Mouse (Mus musculus): ENCODE data around the gene Arfgef2.

The Arfgef2 gene

DNA sequence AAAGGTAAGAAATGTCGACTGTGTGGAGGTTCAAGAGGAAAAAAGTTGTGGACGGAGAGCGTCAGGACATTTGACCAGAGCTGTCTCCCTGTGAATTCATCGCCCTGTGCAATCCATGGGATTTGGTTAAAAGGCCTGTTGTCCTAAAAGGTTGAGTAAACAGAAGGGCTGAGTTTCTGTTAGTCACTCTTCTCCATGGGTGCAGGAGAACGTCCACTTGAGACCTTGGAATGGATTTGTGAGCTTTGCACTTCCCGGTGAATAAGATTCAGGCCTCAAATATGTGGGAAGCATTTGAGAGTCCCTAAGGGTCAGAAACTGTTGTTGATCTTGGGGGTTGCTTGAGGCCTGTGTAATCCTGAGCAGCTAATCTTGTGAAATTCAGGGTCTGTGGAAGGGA, 1.4 kb downstream of the Arfgef2 start:
- no peak for DNase-seq (ENCODE audit: low spot score)

- DNase-seq (ENCODE audit: low spot score) = no peak
These were observed 4.1 kb downstream of the Arfgef2 start for GRCm38 (mm10) chr2:166809499-166809898.

DNA sequence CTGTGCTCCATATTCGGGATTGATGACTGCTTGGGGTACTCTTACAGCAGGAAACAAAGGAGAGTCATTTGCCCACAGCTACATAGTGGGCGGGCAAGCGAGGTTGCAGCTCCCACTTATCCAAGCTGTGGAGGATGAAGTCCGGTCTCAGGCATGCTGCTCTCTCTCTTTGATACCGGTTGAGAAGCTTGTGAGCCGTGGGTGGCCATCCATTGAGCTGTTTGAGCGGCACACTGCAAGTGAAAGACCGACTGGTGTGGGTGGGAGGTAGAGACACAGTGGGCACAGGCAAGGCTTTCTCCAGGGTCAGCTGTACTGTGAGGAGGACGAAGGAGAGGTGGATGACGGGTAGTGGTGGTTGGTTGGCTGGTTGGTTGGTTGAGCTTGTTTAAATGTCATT, 5.4 kb downstream of the Arfgef2 start:
- no peak for DNase-seq (ENCODE audit: low spot score)

- DNase-seq (ENCODE audit: low spot score) = peak; percentile 39
These were observed 13.2 kb downstream of the Arfgef2 start for GRCm38 (mm10) chr2:166818463-166819143.

- DNase-seq (ENCODE audit: low spot score) = no peak
These were observed 14.5 kb downstream of the Arfgef2 start for GRCm38 (mm10) chr2:166819849-166820248.

DNA sequence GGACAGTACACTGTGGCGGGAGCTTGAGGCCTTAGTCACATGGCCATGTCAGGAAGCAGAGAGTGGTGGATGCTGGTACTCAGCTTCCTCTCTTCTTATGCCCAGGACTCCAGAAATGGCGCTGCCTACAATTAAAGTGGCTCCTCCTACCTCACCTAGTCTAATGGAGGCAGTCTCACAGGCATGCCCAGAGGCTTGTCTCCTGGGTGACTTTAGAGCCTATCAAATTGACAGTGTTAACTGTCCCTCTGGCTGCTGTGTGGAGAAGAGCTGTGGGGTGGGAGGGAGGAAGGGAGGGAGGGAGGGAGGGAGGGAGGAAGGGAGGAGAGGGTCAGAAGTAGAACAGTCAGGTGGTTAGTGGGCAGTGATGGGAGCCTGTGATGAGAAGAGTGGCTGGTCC, 15.5 kb downstream of the Arfgef2 start:
- no peak for DNase-seq (ENCODE audit: low spot score)

DNA sequence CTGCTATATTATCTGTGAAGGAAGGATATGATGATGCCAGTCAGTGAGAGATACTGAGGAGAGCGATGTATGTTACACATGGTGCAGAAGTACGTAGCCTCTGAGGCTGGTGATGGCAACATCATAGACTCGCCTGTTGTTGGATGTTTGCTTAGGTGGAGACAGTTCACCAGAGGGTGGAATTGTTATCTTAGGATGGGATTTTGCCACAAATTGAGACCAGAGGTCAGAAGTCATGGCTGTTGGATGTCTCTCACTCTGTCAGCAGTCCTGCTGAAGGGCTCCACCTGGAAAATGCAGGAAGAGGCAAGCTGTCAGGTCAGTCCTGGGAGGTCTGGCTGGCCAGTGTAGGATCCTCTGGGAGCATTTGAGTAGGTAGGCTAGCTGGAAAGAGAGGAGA, 16.0 kb downstream of the Arfgef2 start:
- DNase-seq (ENCODE audit: low spot score) = no peak

GRCm38 (mm10) chr2:166822119-166822826, 16.9 kb downstream of the Arfgef2 start:
- no peak for DNase-seq (ENCODE audit: low spot score)

GRCm38 (mm10) chr2:166822901-166823300, 17.5 kb downstream of the Arfgef2 start:
- no peak for DNase-seq (ENCODE audit: low spot score)

GRCm38 (mm10) chr2:166824386-166824785, 19.0 kb downstream of the Arfgef2 start:
- DNase-seq (ENCODE audit: low spot score) = no peak

GRCm38 (mm10) chr2:166824998-166825397, 19.6 kb downstream of the Arfgef2 start:
- DNase-seq (ENCODE audit: low spot score) = no peak

- DNase-seq (ENCODE audit: low spot score) = no peak
These were observed 21.3 kb downstream of the Arfgef2 start for GRCm38 (mm10) chr2:166826491-166827224.

GRCm38 (mm10) chr2:166828306-166828705, 22.9 kb downstream of the Arfgef2 start:
- no peak for DNase-seq (ENCODE audit: low spot score)

DNA sequence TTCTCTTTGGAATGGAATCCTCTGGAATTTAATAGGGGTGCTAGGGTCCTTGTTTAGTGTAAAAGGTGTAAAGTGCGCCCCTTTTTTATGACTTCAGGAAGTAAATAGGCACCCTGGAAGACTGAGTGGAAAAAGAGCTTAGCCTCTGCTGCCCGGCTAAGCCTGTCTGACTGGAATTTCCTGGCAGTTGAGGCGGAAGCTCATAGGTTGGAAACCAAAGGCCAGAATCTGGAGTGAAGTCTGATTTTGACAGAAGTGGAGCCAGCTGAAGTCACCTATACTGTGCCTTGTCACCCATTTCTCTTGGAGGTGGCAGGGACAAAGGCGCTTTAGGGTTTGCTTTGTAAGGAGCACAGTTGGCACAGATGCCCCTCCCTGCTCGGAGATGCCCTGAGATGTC, 25.0 kb downstream of the Arfgef2 start:
- DNase-seq (ENCODE audit: low spot score) = no peak

GRCm38 (mm10) chr2:166834091-166834490, 28.7 kb downstream of the Arfgef2 start:
- no peak for DNase-seq (ENCODE audit: low spot score)

GRCm38 (mm10) chr2:166834796-166835195, 29.4 kb downstream of the Arfgef2 start:
- DNase-seq (ENCODE audit: low spot score) = no peak

DNA sequence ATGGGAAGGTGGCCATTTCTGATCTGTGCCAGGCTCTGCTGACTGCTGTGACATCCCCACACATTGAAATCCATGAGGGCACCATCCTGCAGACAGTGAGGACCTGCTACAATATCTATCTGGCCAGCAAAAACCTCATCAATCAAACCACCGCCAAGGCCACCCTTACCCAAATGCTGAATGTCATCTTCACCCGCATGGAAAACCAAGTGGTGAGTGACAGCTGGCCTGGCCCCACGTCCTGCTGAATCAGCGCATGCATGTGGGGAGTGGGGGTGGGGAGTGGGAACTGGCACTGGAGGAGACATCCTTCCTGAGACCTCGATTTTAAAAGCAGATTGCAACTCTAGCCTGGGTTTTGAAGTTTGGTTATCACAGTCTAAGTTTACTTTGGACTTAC, 30.2 kb downstream of the Arfgef2 start:
- no peak for DNase-seq (ENCODE audit: low spot score)

- DNase-seq (ENCODE audit: low spot score) = no peak
These were observed 36.4 kb downstream of the Arfgef2 start for GRCm38 (mm10) chr2:166841813-166842212.

DNA sequence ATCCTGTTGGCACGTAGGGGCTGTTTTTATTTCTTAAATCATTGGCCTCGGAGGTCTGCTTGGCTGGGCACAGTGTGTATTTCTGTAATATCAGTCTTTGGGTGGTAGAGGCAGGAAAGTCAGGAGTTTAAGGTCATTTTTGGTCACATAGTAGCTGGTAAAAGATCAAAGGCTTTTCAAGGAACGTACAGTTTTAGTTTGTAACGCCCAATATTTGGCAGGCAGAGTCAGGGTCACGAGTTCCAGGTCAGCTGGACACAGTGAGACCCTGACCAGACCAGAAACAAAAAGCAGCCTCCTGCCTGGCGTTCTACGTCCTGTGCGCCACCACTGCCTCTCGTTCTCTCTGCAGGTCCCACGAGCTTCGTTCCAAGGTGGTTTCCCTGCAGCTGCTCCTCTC, 45.3 kb downstream of the Arfgef2 start:
- DNase-seq (ENCODE audit: low spot score) = no peak

- DNase-seq (ENCODE audit: low spot score) = no peak
These were observed 46.9 kb downstream of the Arfgef2 start for GRCm38 (mm10) chr2:166852270-166852669.

- DNase-seq (ENCODE audit: low spot score) = no peak
These were observed 50.4 kb downstream of the Arfgef2 start for GRCm38 (mm10) chr2:166855771-166856170.

- no peak for DNase-seq (ENCODE audit: low spot score)
These were observed 51.0 kb downstream of the Arfgef2 start for GRCm38 (mm10) chr2:166856366-166856765.

DNA sequence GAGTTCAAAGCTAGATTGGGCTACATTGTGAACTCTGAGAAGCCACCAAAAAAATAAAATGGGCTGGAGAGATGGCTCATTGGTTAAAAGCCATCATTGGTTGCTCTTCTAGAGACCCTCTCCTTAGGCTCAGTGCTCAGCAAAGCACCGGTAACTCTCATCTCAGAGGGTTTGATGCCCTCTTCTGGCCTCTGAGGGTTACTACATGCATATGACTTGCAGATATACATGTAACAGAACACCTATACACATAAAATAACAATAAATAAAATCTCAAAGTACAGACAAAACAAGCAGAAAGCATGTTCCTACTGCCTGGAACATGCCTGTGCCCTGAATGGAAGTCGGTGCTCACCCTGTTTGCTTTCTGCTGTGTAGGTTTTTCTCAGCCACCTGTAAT, 51.7 kb downstream of the Arfgef2 start:
- no peak for DNase-seq (ENCODE audit: low spot score)
